Mouse (Mus musculus) small intestine, adult 2 months (tissue): ENCODE data around the gene a.

Source experiments
- CTCF ChIP-seq: fragments of 200-500 bp; IDR thresholded peaks from 2 replicates; pipeline ENCODE4 v1.5.1; 2012; ENCODE audit warnings: low read depth, mild to moderate bottlenecking, control low read depth, inconsistent platforms, low read length, moderate library complexity, mixed read lengths; ENCODE audit not compliant: insufficient replicate concordance, insufficient read length; ENCODE audit errors: extremely low read depth
- POLR2A ChIP-seq: fragments of 200-500 bp; IDR thresholded peaks from 2 replicates; pipeline ENCODE4 v1.6.1; 2012; ENCODE audit warnings: low read depth, mild to moderate bottlenecking, control low read depth, inconsistent platforms, low read length, moderate library complexity

- TF ChIP-seq CTCF (peak; percentile 24; the same call in 1 of the 2 replicates), POLR2A (no peak)
These were observed 35.4 kb upstream of the a start for GRCm38 (mm10) chr2:154755791-154756190.
